Mouse (Mus musculus): Measurements from ENCODE around the gene Samd15.

The Samd15 gene

DNA sequence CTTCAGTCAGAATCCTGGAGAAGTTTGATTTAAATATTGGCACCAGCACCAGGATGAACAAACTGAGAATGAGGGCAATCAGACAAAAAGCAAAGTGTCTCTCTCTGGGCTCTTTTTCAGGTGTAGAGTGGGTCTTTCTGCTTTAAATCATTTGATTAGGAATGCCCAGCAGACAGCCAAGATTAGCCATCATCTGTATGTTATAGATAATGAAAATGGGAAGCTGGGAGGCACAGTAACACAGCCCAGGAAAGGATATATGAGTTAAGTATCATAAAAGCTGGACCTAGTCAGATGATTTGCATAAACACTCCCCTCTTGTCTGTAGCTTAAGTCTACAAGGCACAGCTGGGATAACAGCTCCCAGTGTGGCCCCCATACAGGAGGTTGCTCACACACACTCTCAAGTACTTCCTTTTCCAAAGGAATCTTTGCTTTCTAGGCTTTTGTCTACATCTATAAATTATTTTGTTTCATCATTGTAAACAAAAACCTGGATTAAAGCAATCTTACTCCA, 30.9 kb downstream of the Samd15 start:
- no peak for DNase-seq (ENCODE audit: low spot score)

DNA sequence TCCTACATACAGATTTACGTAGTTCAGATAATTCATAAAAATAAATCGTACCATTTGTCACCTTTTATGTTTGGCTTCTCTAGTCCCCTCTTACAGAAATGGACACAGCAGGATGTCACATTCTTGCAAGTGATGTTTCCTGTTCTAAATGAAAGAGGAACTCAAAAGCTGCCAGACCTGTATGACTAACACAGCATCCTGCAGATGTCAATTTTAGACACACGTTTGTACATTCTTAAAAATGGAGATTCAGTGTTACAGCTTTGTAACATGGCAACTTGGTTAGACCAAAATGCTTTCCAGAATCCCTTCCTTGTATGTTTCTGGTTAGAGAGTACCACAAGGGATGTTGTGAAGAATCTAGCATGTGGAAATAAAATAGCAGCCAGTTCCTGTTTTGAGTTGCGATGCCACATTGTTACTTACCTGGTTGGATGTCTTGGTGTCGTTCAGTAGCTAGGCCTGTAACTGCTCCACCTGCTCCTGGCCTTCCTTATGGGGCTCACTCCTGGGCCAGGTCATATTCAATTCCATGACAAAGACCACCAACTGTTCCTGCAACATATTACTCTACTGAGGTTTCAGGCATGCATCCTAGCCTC, 37.5 kb downstream of the Samd15 start:
- DNase-seq (ENCODE audit: low spot score): no peak

DNA sequence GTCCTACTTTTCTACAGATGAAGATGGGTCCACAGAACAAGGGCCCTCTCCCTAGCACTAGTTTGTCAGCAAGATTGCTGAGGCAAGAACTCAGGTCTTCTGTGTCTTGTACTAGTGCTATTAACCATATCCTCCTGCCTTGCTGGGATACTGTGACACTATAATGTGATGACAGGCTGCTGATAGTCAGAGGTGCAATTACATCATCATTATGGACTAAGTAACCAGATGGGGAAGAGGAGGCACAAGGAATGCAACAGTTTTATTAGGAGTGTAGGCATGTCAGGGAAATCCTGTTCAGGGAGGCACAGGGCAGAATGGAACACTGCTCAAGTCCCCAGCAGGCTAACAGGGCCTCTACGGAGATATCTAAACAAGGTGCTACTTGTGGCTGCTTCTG, 39.1 kb downstream of the Samd15 start, which contains the start of gene Noxred1:
Gene Noxred1, minus strand, starts transcription at position 101 of the 400 bp plus-strand sequence.
- DNase-seq (ENCODE audit: low spot score): no peak

DNA sequence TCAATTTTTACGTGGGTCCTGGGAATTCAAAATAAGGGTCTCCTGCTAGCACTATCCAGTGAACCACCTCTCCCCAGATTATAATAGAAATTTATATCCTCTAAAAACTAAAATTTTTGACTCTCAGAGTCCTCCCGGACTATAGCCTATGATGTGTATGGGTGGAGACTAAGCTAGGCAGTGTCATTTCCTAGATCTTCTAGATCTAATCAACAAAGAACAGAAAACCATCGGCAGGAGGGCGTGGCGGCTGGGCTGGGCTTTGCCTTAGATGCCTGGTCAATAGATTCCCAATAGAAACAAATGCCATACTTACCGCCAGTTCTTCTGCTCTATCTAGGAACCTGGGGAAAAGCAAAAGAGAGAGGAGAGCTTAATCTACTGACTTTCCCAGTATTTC, 50.6 kb downstream of the Samd15 start:
- DNase-seq (ENCODE audit: low spot score): no peak

DNA sequence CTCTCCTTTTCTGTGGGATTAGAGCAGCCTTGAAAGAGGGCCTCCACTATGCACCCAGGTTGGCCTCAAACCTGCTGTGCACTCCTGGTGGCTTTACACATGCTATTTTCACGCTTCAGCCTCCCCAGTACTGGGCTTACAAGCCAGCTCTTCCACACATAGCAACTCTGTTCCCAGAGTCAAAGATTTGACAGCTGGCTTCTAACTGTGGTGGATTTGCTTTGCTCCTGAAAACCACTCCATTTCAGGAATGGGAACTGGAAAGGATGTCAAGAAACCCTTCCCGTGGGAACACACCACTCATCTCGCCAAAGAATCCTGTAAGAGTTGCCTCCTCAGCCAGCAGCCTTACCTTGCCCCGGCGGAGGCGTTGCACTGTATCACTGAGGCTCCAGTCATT, 54.4 kb downstream of the Samd15 start:
- DNase-seq (ENCODE audit: low spot score): no peak

DNA sequence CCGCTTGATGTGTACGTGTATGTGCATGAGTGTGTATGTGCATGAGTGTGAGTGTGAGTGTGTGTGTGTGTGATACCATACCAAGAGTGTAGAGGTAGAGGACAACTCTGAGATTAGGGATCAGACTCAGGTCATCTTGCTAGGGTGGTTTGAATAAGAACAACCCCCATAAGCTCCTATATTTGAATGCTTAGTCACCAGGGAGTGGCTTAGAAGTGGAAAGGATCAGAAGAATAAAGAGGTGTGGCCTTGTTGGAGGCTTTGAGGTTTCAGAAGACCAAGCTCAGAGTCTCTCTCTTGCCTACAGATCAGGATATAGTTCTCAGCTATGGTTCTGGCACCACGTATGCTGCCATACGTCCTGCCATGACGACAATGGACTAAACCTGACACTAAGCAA, 57.1 kb downstream of the Samd15 start:
- DNase-seq (ENCODE audit: low spot score): no peak

DNA sequence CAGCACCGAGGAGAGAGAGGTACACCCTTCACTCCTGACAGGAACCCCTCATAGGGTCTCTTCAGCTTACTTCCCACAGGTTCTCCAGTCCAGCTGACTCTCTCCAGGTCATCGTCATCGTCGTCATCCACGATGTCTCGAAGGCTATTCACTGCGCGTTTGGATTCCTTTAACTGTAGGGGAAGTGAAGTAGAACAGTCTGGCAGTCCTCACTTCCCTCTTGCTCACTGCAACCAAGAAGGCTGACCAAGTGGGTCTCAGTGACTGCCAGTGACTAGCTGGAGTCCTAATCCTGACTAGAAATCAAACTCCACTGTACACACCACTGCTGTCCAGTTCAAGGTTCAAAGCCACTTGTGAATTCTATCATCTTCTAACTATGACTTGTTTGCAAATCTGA, 61.0 kb downstream of the Samd15 start:
- DNase-seq (ENCODE audit: low spot score): no peak
